Mouse (Mus musculus) hindbrain, embryonic 12.5 days (tissue): Measurements from ENCODE around the gene Tnfsf13. TPM values are rescaled to one million over a fixed set of nuclear protein-coding genes. Genes with fewer than 3 reads are reported as not detected.

Experiments used
- ATAC-seq: fragments of 200-750 bp; cut with Nextera tagmentation; 2 replicates; pipeline ENCODE4 v1.8.0; 2017; ENCODE audit warnings: moderate TSS enrichment; ENCODE audit not compliant: low FRiP score
- H3K27ac ChIP-seq: fragments of 300-500 bp; sonication (generic); 2 replicates; pipeline ENCODE4 v1.5.1; 2016; ENCODE audit warnings: mild to moderate bottlenecking
- H3K27me3 ChIP-seq: fragments of 300-500 bp; sonication (generic); 2 replicates; pipeline ENCODE4 v1.6.1; 2016; ENCODE audit warnings: mild to moderate bottlenecking
- H3K36me3 ChIP-seq: fragments of 300-500 bp; sonication (generic); 2 replicates; pipeline ENCODE4 v1.6.1; 2016; ENCODE audit warnings: mild to moderate bottlenecking
- H3K4me1 ChIP-seq: fragments of 300-500 bp; sonication (generic); 2 replicates; pipeline ENCODE4 v1.6.1; 2016
- H3K4me2 ChIP-seq: fragments of 300-500 bp; sonication (generic); replicated peaks from 2 replicates; pipeline ENCODE4 v1.6.1; 2016; ENCODE audit warnings: mild to moderate bottlenecking
- H3K4me3 ChIP-seq: fragments of 300-500 bp; sonication (generic); 2 replicates; pipeline ENCODE4 v1.5.1; 2016; ENCODE audit warnings: mild to moderate bottlenecking
- H3K9ac ChIP-seq: fragments of 300-500 bp; sonication (generic); 2 replicates; pipeline ENCODE4 v1.6.1; 2016; ENCODE audit warnings: mild to moderate bottlenecking, moderate library complexity
- H3K9me3 ChIP-seq: fragments of 300-500 bp; sonication (generic); replicated peaks from 2 replicates; pipeline ENCODE4 v1.6.1; 2016; ENCODE audit warnings: mild to moderate bottlenecking
- WGBS: fragments of 180-500 bp; shearing (Covaris S2); methylation state at CpG from one replicate; pipeline ENCODE4 v1.1.7; 2016; 5-methylcytosine and 5-hydroxymethylcytosine counted together
- microRNA counts: library from miRNA; unstranded; fragments of <30 nt; microRNA quantifications from one replicate; lab custom pipeline; 2017
- microRNA-seq: library from miRNA; unstranded; fragments of <30 nt; microRNA quantifications from one replicate; pipeline ENCODE4, GENCODE M21; 2017
- polyA plus RNA-seq: library from polyadenylated mRNA; unstranded; fragments of >200 nt; fragmentation: Nextera tagmentation; extraction: Ambion mirVana; gene quantifications from 2 replicates; pipeline ENCODE4 v1.2.1, GENCODE M21; 2016

Gene Tnfsf13
- polyA plus RNA-seq, 1 experiment from 2014 or later, result 0.49 TPM

- Histone ChIP-seq H3K4me3 (no peak overlapping the region), H3K27me3 (no peaks in the 10 kb centered on the region), H3K27ac (no peak overlapping the region), H3K4me1 (peaks cover 21% of the 10 kb centered on the region), H3K9ac (no peak overlapping the region; the same call in 1 of the 2 replicates), H3K9me3 (no peaks in the 10 kb centered on the region), H3K4me2 (no peak overlapping the region), H3K36me3 (peaks cover 59% of the 10 kb centered on the region)
- WGBS, result 78% methylated on average over 10 of the region's 10 CpGs
- no peak for ATAC-seq
Measured at GRCm38 (mm10) chr11:69656617-69657461, 28.7 kb downstream of the Tnfsf13 start.

GRCm38 (mm10) chr11:69656065-69656455, 29.5 kb downstream of the Tnfsf13 start:
- 85% methylated on average over 5 of the region's 5 CpGs for WGBS
- H3K36me3 ChIP-seq, result peaks cover 67% of the 10 kb centered on the region
- no peak for ATAC-seq

GRCm38 (mm10) chr11:69655264-69656064, 30.1 kb downstream of the Tnfsf13 start, which contains the start of gene Sox15:
Gene Sox15 (plus strand): TSS chr11:69655314.
- 0 out of 2 replicates have a peak within 1 kb of the TSS, but pooled peaks have one; percentile 18 for H3K9ac ChIP-seq
- H3K4me3 ChIP-seq, result no peak within 1 kb of the TSS
- H3K27ac ChIP-seq, result no peak within 1 kb of the TSS
- no peaks in the 10 kb centered on the region for H3K9me3 ChIP-seq
- H3K36me3 ChIP-seq, result peaks cover 73% of the 10 kb centered on the region
- peaks cover 10% of the 10 kb centered on the region for H3K4me1 ChIP-seq
- no peak within 1 kb of the TSS; the same call in 1 of the 2 replicates for H3K4me2 ChIP-seq
- H3K27me3 ChIP-seq, result no peaks in the 10 kb centered on the region
- WGBS, result 23% methylated on average over 34 of the region's 34 CpGs
- ATAC-seq, result peak; percentile 66

More at GRCm38 (mm10) chr11:69656065-69656455, 29.5 kb downstream of the Tnfsf13 start:
- Histone ChIP-seq H3K4me1 (peaks cover 14% of the 10 kb centered on the region), H3K4me3 (no peak overlapping the region), H3K9me3 (no peaks in the 10 kb centered on the region), H3K27ac (no peak overlapping the region), H3K27me3 (no peaks in the 10 kb centered on the region), H3K4me2 (no peak overlapping the region), H3K9ac (no peak overlapping the region)

- WGBS, result 51% methylated on average over 9 of the region's 9 CpGs
- ATAC-seq, result no peak
- Histone ChIP-seq H3K36me3 (peaks cover 80% of the 10 kb centered on the region), H3K9ac (no peak overlapping the region), H3K9me3 (no peaks in the 10 kb centered on the region), H3K4me2 (no peak overlapping the region), H3K4me3 (no peak overlapping the region), H3K27me3 (no peaks in the 10 kb centered on the region), H3K4me1 (peaks cover 10% of the 10 kb centered on the region), H3K27ac (no peak overlapping the region)
Measured at GRCm38 (mm10) chr11:69654760-69655159, 30.8 kb downstream of the Tnfsf13 start.

- Histone ChIP-seq H3K4me3 (no peak overlapping the region), H3K4me2 (no peak overlapping the region), H3K9ac (peak overlapping the region; percentile 27; the same call in 1 of the 2 replicates), H3K4me1 (peaks cover 10% of the 10 kb centered on the region), H3K9me3 (no peaks in the 10 kb centered on the region), H3K27ac (peak overlapping the region; percentile 31; the same call in 1 of the 2 replicates), H3K36me3 (peaks cover 83% of the 10 kb centered on the region), H3K27me3 (no peaks in the 10 kb centered on the region)
- ATAC-seq, result no peak
- 76% methylated on average over 5 of the region's 5 CpGs for WGBS
Measured at GRCm38 (mm10) chr11:69653399-69653798, 32.2 kb downstream of the Tnfsf13 start.

- no peaks in the 10 kb centered on the region for H3K4me1 ChIP-seq
- no peak for ATAC-seq
- H3K4me2 ChIP-seq, result no peak overlapping the region
- no peak overlapping the region for H3K9ac ChIP-seq
- H3K27ac ChIP-seq, result no peak overlapping the region
- no peaks in the 10 kb centered on the region for H3K27me3 ChIP-seq
- 94% methylated on average over 5 of the region's 5 CpGs for WGBS
- peaks cover 96% of the 10 kb centered on the region for H3K36me3 ChIP-seq
- no peaks in the 10 kb centered on the region for H3K9me3 ChIP-seq
- no peak overlapping the region for H3K4me3 ChIP-seq
Measured at GRCm38 (mm10) chr11:69645860-69646259, 39.7 kb downstream of the Tnfsf13 start.

- no peak overlapping the region for H3K27ac ChIP-seq
- H3K36me3 ChIP-seq, result peaks cover 10% of the 10 kb centered on the region
- H3K9ac ChIP-seq, result peak overlapping the region; percentile 35; the same call in 1 of the 2 replicates
- H3K27me3 ChIP-seq, result no peaks in the 10 kb centered on the region
- H3K9me3 ChIP-seq, result no peaks in the 10 kb centered on the region
- H3K4me3 ChIP-seq, result no peak overlapping the region
- H3K4me2 ChIP-seq, result peak overlapping the region; percentile 78
- ATAC-seq, result no peak
- H3K4me1 ChIP-seq, result peaks cover 29% of the 10 kb centered on the region
- 94% methylated on average over 3 of the region's 3 CpGs for WGBS
Measured at GRCm38 (mm10) chr11:69635471-69635870, 50.1 kb downstream of the Tnfsf13 start.

- WGBS, result 1% methylated on average over 34 of the region's 50 CpGs
Measured at GRCm38 (mm10) chr11:69633128-69633866, 52.3 kb downstream of the Tnfsf13 start.

More at GRCm38 (mm10) chr11:69633128-69633866, 52.3 kb downstream of the Tnfsf13 start:
- H3K36me3 ChIP-seq, result no peaks in the 10 kb centered on the region
- H3K27me3 ChIP-seq, result no peaks in the 10 kb centered on the region
- peak overlapping the region; percentile 78 for H3K4me2 ChIP-seq
- peak overlapping the region; percentile 100 for H3K4me3 ChIP-seq
- H3K9ac ChIP-seq, result peak overlapping the region; percentile 99
- no peaks in the 10 kb centered on the region for H3K9me3 ChIP-seq
- H3K27ac ChIP-seq, result peak overlapping the region; percentile 99
- H3K4me1 ChIP-seq, result peaks cover 29% of the 10 kb centered on the region
- ATAC-seq, result peak; percentile 55

MicroRNA genes within 50 kb of the gene (microRNA counts, 519-probe panel; counts per million panel counts)
- microRNA mmu-miR-1934 (lab: Ali Mortazavi, UCI) (470 counts per million, percentile 58 among the panel's probes with 10 or more counts), microRNA mmu-miR-467f (lab: Ali Mortazavi, UCI) (2,681 counts per million, percentile 66 among the panel's probes with 10 or more counts)

Small RNA genes lying within 50 kb of the gene (microRNA-seq; reads per million reads assigned to microRNA genes)
- gene Mir1934 (1.9 reads per million), gene Mir467f (not detected)

Other genes with a start within 250 kb of the Tnfsf13 start
- gene Dnah2, start 136.7 kb downstream of the Tnfsf13 start, polyA plus RNA-seq, result 1.4 and 2.5 TPM in 2 replicates
- gene Efnb3, start 125.6 kb downstream of the Tnfsf13 start, polyA plus RNA-seq, result 95.7 and 106 TPM in 2 replicates
- gene Wrap53, start 105.5 kb downstream of the Tnfsf13 start, polyA plus RNA-seq, result 29.7 and 29.9 TPM in 2 replicates
- 105 and 109 TPM in 2 replicates for gene Trp53, start 105.4 kb downstream of the Tnfsf13 start, polyA plus RNA-seq
- gene Atp1b2, start 79.8 kb downstream of the Tnfsf13 start, polyA plus RNA-seq, result 12.1 and 18.5 TPM in 2 replicates
- gene Shbg, start 67.9 kb downstream of the Tnfsf13 start, polyA plus RNA-seq, result not detected in 2 replicates
- 24.4 and 26.6 TPM in 2 replicates for gene Sat2, start 63.8 kb downstream of the Tnfsf13 start, polyA plus RNA-seq
- 62.7 and 62.8 TPM in 2 replicates for gene Fxr2, start 52.8 kb downstream of the Tnfsf13 start, polyA plus RNA-seq
- 0.26 TPM in 1 of 2 replicates, not detected in the other for gene Sox15, start 30.5 kb downstream of the Tnfsf13 start, polyA plus RNA-seq
- gene Mpdu1, start 23.1 kb downstream of the Tnfsf13 start, polyA plus RNA-seq, result 68.0 and 69.1 TPM in 2 replicates
- 6.9 and 8.2 TPM in 2 replicates for gene Cd68, start 19.6 kb downstream of the Tnfsf13 start, polyA plus RNA-seq
- gene Eif4a1, start 13.4 kb downstream of the Tnfsf13 start, polyA plus RNA-seq, result 555 and 589 TPM in 2 replicates
- gene Senp3, start 3.7 kb downstream of the Tnfsf13 start, polyA plus RNA-seq, result 105 and 106 TPM in 2 replicates
- gene Tnfsf12, start 10.1 kb upstream of the Tnfsf13 start, polyA plus RNA-seq, result 3.1 and 3.4 TPM in 2 replicates
- gene Tnfsfm13, start 10.3 kb upstream of the Tnfsf13 start, polyA plus RNA-seq, result 0.80 and 1.9 TPM in 2 replicates
- 32.2 and 39.0 TPM in 2 replicates for gene Polr2a, start 72.9 kb upstream of the Tnfsf13 start, polyA plus RNA-seq
- 0.40 and 0.61 TPM in 2 replicates for gene Slc35g3, start 76.2 kb upstream of the Tnfsf13 start, polyA plus RNA-seq
- 2.3 and 2.4 TPM in 2 replicates for gene Zbtb4, start 80.1 kb upstream of the Tnfsf13 start, polyA plus RNA-seq
- gene Chrnb1, start 110.2 kb upstream of the Tnfsf13 start, polyA plus RNA-seq, result 3.0 and 5.9 TPM in 2 replicates
- gene Fgf11, start 116.1 kb upstream of the Tnfsf13 start, polyA plus RNA-seq, result 3.7 and 4.2 TPM in 2 replicates
- gene Tmem102, start 119.8 kb upstream of the Tnfsf13 start, polyA plus RNA-seq, result 1.6 and 2.4 TPM in 2 replicates
- not detected in 2 replicates for gene Gm39566, start 129.5 kb upstream of the Tnfsf13 start, polyA plus RNA-seq
- gene Spem2, start 132.7 kb upstream of the Tnfsf13 start, polyA plus RNA-seq, result 0.14 TPM in 1 of 2 replicates, not detected in the other
- gene Spem1, start 136.4 kb upstream of the Tnfsf13 start, polyA plus RNA-seq, result 0.21 and 0.46 TPM in 2 replicates
- 14.7 and 14.9 TPM in 2 replicates for gene Nlgn2, start 152.0 kb upstream of the Tnfsf13 start, polyA plus RNA-seq
- 268 and 314 TPM in 2 replicates for gene Tmem256, start 152.7 kb upstream of the Tnfsf13 start, polyA plus RNA-seq
- 74.9 and 87.3 TPM in 2 replicates for gene Plscr3, start 160.6 kb upstream of the Tnfsf13 start, polyA plus RNA-seq
- gene Tnk1, start 172.9 kb upstream of the Tnfsf13 start, polyA plus RNA-seq, result 0.57 and 1.4 TPM in 2 replicates
- not detected in 2 replicates for gene Tmem95, start 192.2 kb upstream of the Tnfsf13 start, polyA plus RNA-seq
- gene Kctd11, start 195.6 kb upstream of the Tnfsf13 start, polyA plus RNA-seq, result 2.9 and 3.2 TPM in 2 replicates
- 0.86 and 0.92 TPM in 2 replicates for gene Acap1, start 209.8 kb upstream of the Tnfsf13 start, polyA plus RNA-seq
- 17.8 TPM in 2 replicates for gene 2810408A11Rik, start 215.2 kb upstream of the Tnfsf13 start, polyA plus RNA-seq
- 15.0 and 15.2 TPM in 2 replicates for gene Neurl4, start 215.3 kb upstream of the Tnfsf13 start, polyA plus RNA-seq
- 84.7 and 90.1 TPM in 2 replicates for gene Gps2, start 228.1 kb upstream of the Tnfsf13 start, polyA plus RNA-seq
- 1,354 and 1,360 TPM in 2 replicates for gene Eif5a, start 236.2 kb upstream of the Tnfsf13 start, polyA plus RNA-seq